Mouse (Mus musculus): ENCODE data around the gene Phc2.
A peak's percentile ranks its signal among the peaks of the same experiment; 100 is the strongest.

- TF ChIP-seq CTCF (IDR thresholded peaks at IDR 0.05) (peak; percentile 35), POLR2A (IDR thresholded peaks at IDR 0.05; ENCODE audit: insufficient read depth, low read depth, low read length) (peak; percentile 54), EP300 (IDR thresholded peaks at IDR 0.05; ENCODE audit: insufficient read depth, low read depth, low read length) (no peak)
Measured at GRCm38 (mm10) chr4:128609925-128610402, 44.5 kb upstream of the Phc2 start, which contains the start of gene Zscan20.
